Mouse (Mus musculus): ENCODE results near the gene 4921507P07Rik.
"Not testable (repeated sequence)": the region's sequence is repeated elsewhere in the genome, so short reads cannot be mapped to it uniquely, and the experiment has no call there.

4921507P07Rik gene

DNA sequence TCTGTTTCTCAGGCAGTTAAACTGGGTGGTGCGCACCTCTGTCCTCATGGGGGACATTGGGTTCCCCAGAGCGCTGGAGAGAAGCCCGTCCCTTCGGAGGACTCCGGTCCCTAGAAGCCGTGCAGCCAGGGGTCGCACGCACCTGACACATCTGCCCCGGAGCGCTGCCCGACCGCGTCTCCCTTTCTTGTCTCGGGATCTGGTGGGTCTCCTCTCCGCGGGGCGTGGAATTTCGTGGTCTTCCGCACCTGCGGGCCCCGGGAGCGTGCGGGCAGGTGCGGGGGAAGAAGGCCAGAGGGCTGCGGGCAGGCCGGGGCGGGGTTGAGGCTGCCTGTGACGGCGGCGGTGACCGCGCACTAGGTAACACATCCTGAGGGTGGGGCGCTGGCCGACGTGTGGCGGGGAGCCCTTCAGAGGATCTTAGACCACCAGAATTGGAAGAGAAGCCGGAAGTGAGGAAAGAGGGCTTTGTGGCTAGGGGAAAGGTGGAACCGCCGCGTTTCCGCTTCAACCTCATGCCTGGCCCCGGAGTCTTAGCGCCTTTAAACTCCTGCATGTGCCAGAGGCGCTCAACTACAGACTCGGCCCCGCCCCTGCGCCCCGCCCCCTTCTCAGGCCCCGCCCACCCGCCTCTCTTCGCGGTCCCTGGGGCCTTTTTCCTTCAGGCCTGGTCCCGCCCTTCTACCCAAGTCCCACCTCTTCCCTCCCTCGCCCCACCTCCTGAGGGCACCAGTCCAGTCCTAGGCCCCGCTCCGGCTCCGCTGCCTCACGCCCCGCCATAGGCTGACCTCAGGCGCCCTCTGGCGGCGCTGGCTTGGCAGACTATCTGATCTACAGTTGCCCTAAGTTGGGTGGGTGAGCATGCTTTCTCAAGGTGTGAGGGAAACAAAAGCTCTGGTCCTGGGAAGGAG, at the start of gene 4921507P07Rik:
4921507P07Rik (minus strand) TSS at position 332 of the 911 bp plus-strand sequence.
- in situ Hi-C loops (cut with MboI; ENCODE audit: low sequenced_read_pairs) = no loop called here

GRCm38 (mm10) chr6:50644701-50645100, 48.3 kb upstream of the 4921507P07Rik start:
- in situ Hi-C loops (cut with MboI; ENCODE audit: low sequenced_read_pairs) = no loop called here

DNA sequence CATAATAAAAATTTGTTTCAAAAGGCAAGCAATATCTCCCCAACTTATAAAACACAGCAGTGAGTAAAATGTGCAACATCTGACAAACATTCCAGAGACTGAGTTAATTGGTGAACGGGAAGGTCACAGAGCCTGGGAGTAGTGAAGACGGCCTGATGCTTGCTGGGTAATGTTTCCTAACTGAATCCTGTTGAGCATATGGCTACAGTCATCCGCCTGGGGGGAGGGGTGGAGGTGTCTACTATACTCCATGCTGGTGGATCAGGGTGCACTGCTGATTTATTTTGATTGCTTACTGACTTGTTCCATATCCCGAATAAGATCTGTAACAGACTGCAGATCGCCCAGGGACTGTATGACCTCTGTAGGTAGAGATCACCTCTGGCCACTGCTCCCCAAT, 45.5 kb upstream of the 4921507P07Rik start:
- in situ Hi-C loops (cut with MboI; ENCODE audit: low sequenced_read_pairs) = no loop called here

DNA sequence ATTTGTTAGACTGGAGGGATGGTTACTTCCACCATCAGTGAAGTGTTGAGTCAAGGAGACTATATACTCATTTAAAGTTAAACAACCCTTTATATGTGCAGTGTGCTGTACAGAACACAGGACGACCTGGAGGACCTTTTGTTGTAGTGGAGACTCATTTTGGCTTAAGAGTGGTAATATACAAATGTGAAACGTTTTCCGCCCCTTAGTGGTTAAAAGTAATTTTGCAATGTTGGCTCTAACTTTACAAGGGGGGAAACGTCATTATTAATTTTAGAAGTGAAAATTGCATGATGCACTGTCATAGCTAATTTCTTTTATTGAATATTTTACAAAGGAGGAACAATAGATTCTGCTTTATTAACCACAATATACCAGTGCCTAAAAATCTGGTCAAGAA, 43.9 kb upstream of the 4921507P07Rik start:
- in situ Hi-C loops (cut with MboI; ENCODE audit: low sequenced_read_pairs) = no loop called here

DNA sequence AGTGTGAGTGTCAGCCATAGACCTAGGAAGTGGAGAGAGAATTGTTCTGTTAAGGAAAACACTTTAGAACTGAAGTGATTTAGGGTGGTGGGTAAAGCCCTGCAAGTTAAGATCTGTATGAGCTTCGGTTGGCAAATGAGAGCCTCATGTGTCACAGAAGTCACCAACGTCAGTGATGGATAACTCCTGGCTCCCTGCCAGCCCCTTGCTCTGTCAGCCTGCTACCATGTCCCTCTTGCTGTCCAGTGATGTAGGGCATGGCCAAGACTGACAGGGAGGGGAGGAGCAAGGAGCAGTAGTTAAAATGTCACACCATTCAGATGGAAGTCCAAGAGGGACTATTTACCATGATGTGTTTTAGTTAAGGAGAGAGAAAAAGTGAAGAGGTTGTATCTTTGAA, 43.2 kb upstream of the 4921507P07Rik start:
- in situ Hi-C loops (cut with MboI; ENCODE audit: low sequenced_read_pairs) = no loop called here

GRCm38 (mm10) chr6:50626170-50626569, 29.7 kb upstream of the 4921507P07Rik start:
- in situ Hi-C loops (cut with MboI; ENCODE audit: low sequenced_read_pairs) = not testable (repeated sequence)

GRCm38 (mm10) chr6:50618273-50618672, 21.8 kb upstream of the 4921507P07Rik start:
- in situ Hi-C loops (cut with MboI; ENCODE audit: low sequenced_read_pairs) = not testable (repeated sequence)

- in situ Hi-C loops (cut with MboI; ENCODE audit: low sequenced_read_pairs) = no loop called here
Observed at GRCm38 (mm10) chr6:50601620-50602019, 5.2 kb upstream of the 4921507P07Rik start.

GRCm38 (mm10) chr6:50598560-50598959, 2.1 kb upstream of the 4921507P07Rik start:
- in situ Hi-C loops (cut with MboI; ENCODE audit: low sequenced_read_pairs) = no loop called here

- in situ Hi-C loops (cut with MboI; ENCODE audit: low sequenced_read_pairs) = no loop called here
Observed at GRCm38 (mm10) chr6:50594372-50594771, 2.1 kb downstream of the 4921507P07Rik start.

DNA sequence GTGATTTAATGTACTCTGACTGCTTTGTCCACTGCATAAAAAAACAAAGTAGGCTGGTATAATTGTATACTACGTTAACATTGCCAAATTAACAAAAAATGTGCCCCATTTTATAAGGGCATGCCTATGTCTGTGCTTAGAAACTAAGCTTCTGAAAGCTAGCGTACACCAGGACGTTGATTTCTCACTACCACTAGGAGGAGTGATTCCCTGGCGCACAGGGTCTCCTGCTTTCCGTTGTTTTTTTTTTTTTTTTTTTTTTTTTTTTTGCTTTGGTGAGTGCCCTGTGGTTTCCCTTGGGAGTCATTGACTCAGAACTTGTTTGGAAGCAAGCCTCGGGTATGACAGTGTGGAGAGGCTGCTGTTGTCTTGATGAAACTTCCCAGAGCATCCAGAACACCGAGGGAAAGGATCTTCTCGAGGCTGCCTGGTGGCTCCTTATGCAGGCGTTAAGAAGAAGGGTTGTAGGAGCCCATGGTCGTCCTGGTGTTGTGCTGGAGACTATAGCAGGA, 3.0 kb downstream of the 4921507P07Rik start:
- in situ Hi-C loops (cut with MboI; ENCODE audit: low sequenced_read_pairs) = no loop called here

GRCm38 (mm10) chr6:50590234-50590633, 6.2 kb downstream of the 4921507P07Rik start:
- in situ Hi-C loops (cut with MboI; ENCODE audit: low sequenced_read_pairs) = no loop called here

- in situ Hi-C loops (cut with MboI; ENCODE audit: low sequenced_read_pairs) = no loop called here
Observed at GRCm38 (mm10) chr6:50588251-50588650, 8.2 kb downstream of the 4921507P07Rik start.

- in situ Hi-C loops (cut with MboI; ENCODE audit: low sequenced_read_pairs) = no loop called here
Observed at GRCm38 (mm10) chr6:50587412-50587811, 9.0 kb downstream of the 4921507P07Rik start.

DNA sequence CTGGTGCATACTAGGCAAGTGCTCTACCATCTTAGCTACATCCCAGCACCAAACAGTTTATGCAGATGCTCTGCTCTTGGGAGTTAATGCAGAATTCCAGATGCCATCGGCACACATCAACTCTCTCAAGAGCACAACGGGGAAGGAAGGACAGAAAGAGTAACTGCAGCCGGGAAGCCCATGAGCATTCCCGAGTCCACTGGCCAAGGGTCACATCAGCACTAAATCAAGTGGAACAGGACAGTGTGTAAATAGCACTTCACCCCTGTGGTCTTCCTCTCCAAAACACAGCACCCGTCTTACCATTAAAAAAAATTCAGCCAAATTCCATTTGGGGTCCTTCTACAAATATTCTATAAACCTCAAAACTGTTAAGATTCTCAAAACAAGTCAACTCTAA, 10.1 kb downstream of the 4921507P07Rik start:
- in situ Hi-C loops (cut with MboI; ENCODE audit: low sequenced_read_pairs) = no loop called here

- in situ Hi-C loops (cut with MboI; ENCODE audit: low sequenced_read_pairs) = no loop called here
Observed at GRCm38 (mm10) chr6:50585733-50586132, 10.7 kb downstream of the 4921507P07Rik start.

- in situ Hi-C loops (cut with MboI; ENCODE audit: low sequenced_read_pairs) = no loop called here
Observed at GRCm38 (mm10) chr6:50571661-50572060, 24.8 kb downstream of the 4921507P07Rik start.

- in situ Hi-C loops (cut with MboI; ENCODE audit: low sequenced_read_pairs) = no loop called here
Observed at GRCm38 (mm10) chr6:50566997-50567255, 29.5 kb downstream of the 4921507P07Rik start.

DNA sequence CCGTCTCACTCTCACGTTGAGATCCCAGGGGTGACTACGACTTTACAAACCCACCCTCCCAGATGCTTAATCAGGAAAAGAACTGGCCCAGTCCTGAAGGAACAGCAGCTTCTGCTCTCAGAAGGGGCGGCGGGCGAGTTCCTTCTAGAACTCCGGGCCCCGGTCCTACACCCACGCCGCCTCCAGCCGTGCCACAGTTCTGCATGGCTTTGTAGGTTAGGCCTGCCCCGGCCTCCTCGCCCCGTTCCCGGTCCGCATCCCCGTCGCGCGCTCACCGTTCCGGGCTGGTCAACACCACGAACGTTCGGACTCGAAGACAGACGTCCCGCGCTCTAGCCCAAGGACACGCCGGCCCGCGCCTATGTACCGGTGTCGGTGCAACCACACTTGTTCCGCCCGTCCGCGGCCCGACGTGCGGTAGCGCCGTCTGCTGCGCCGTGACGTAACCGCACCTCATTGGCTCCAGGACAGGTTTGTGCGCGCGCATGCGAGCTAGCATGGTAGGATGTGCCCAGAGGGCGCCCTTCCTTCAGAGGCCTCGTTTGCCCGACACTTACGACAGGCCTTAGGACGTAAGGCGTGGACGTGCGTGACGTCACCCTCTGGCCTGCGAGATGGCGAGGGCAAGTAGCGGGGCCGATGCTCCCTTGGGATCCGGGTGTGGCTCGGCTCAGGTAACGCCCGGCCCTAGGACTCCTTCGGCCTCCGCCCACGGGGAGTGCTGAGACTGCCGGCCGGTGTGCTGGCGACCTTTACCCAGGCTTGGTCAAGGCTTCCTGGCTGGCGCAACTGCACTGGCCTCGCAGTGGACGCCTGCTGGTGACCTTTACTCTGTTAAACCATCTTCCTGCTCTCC, 30.1 kb downstream of the 4921507P07Rik start, which contains the start of gene Cycs:
Cycs (minus strand) TSS at position 398 of the 856 bp plus-strand sequence.
- in situ Hi-C loops (cut with MboI; ENCODE audit: low sequenced_read_pairs) = no loop called here

- in situ Hi-C loops (cut with MboI; ENCODE audit: low sequenced_read_pairs) = no loop called here
Observed at GRCm38 (mm10) chr6:50563651-50564050, 32.8 kb downstream of the 4921507P07Rik start.

DNA sequence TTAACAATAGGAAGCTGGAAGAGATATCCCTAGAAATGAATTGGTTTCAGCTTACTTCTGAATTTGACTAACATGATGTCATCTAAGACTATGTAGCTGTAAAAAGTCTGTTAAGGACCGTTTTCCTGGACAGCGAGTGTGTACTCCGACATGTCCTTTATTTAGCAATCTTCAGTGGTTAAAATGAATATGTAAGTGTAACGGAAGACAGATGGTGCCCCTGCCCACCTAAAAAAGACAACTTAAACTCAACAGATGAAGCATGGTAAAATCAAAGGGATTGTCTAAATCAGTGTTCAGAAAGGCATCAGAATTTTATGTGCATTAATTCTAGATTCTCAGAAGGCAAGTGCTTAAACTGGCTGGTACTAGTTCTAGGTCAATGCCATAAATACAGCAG, 34.0 kb downstream of the 4921507P07Rik start:
- in situ Hi-C loops (cut with MboI; ENCODE audit: low sequenced_read_pairs) = no loop called here

DNA sequence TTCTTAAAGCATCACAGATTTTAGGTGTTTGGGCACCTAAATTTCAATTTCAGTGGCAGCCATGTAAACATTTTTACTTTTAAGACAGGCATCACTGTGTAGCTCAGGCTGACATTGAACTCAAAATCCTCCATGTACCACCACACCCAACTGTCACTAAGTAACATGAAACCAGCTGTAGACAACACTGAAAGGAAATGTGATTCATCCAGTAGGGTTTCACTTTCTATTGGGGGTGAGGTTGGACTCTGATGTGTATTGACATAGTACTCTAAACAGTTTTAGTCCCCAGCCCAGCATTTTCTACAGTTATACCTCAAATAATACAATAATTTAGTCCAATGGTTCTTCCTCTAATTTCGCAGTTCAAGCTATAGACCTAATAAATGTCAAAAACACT, 35.7 kb downstream of the 4921507P07Rik start:
- in situ Hi-C loops (cut with MboI; ENCODE audit: low sequenced_read_pairs) = no loop called here
